Mouse (Mus musculus) kidney, adult 18-20 months (tissue): ENCODE data around the gene Ift27.
A peak's percentile ranks its signal among the peaks of the same experiment; 100 is the strongest.

ENCODE experiments used
- DNase-seq: peaks from one replicate; pipeline ENCODE4 v3.0.0; 2021

The Ift27 gene

GRCm38 (mm10) chr15:78173972-78174886 lies at the start of gene Ift27:
Gene Ift27 (minus strand): TSS chr15:78174107.
- DNase-seq: peak; percentile 96

- DNase-seq: no peak
Observed at GRCm38 (mm10) chr15:78215269-78215668, 41.4 kb upstream of the Ift27 start.

- no peak for DNase-seq
Observed at GRCm38 (mm10) chr15:78211367-78211766, 37.5 kb upstream of the Ift27 start.

GRCm38 (mm10) chr15:78210203-78210602 lies 36.3 kb upstream of the Ift27 start:
- no peak for DNase-seq

- no peak for DNase-seq
Observed at GRCm38 (mm10) chr15:78206312-78206711, 32.4 kb upstream of the Ift27 start, which contains the start of gene Pvalb. Gene Pvalb (minus strand): TSS chr15:78206400.

GRCm38 (mm10) chr15:78205192-78205591 lies 31.3 kb upstream of the Ift27 start:
- peak; percentile 15 for DNase-seq

GRCm38 (mm10) chr15:78204053-78204847 lies 30.3 kb upstream of the Ift27 start:
- DNase-seq: peak; percentile 30

GRCm38 (mm10) chr15:78195096-78195880 lies 21.4 kb upstream of the Ift27 start:
- DNase-seq: no peak

- DNase-seq: no peak
Observed at GRCm38 (mm10) chr15:78194320-78194719, 20.4 kb upstream of the Ift27 start.

- no peak for DNase-seq
Observed at GRCm38 (mm10) chr15:78189636-78190035, 15.7 kb upstream of the Ift27 start.

- no peak for DNase-seq
Observed at GRCm38 (mm10) chr15:78188546-78188945, 14.6 kb upstream of the Ift27 start.

- DNase-seq: no peak
Observed at GRCm38 (mm10) chr15:78186906-78187305, 13.0 kb upstream of the Ift27 start.

- DNase-seq: no peak
Observed at GRCm38 (mm10) chr15:78185609-78186008, 11.7 kb upstream of the Ift27 start.

GRCm38 (mm10) chr15:78184855-78185254 lies 10.9 kb upstream of the Ift27 start:
- DNase-seq: no peak

- DNase-seq: no peak
Observed at GRCm38 (mm10) chr15:78181701-78182405, 7.9 kb upstream of the Ift27 start.

GRCm38 (mm10) chr15:78179775-78180174 lies 5.9 kb upstream of the Ift27 start:
- no peak for DNase-seq

- DNase-seq: peak; percentile 82
Observed at GRCm38 (mm10) chr15:78178397-78178796, 4.5 kb upstream of the Ift27 start.

- no peak for DNase-seq
Observed at GRCm38 (mm10) chr15:78177257-78177656, 3.4 kb upstream of the Ift27 start.

GRCm38 (mm10) chr15:78174887-78175245 lies 959 bp upstream of the Ift27 start:
- DNase-seq: no peak

GRCm38 (mm10) chr15:78172899-78173817 lies 749 bp downstream of the Ift27 start:
- DNase-seq: no peak

- DNase-seq: no peak
Observed at GRCm38 (mm10) chr15:78172256-78172898, 1.5 kb downstream of the Ift27 start.
